Mouse (Mus musculus): ENCODE measurements at regions not wholly inside any gene's neighbourhood (a gene's known extent, or its start where the extent isn't known, plus 50 kb on each side); places are given as distances from the start of the nearest gene placed in this dataset.

GRCm38 (mm10) chr13:97607221-97607723 is 153.2 kb downstream of the Gm10260 start:
- DNase-seq: peak; percentile 7 to 12

- no peak for DNase-seq
Observed at GRCm38 (mm10) chr13:97604451-97604850, 156.0 kb downstream of the Gm10260 start.

GRCm38 (mm10) chr13:97601135-97601730 is 159.2 kb downstream of the Gm10260 start:
- DNase-seq: no peak

GRCm38 (mm10) chr13:97600136-97600535 is 160.3 kb downstream of the Gm10260 start:
- DNase-seq: no peak

- DNase-seq: no peak
Observed at GRCm38 (mm10) chr13:97598507-97599431, 161.7 kb downstream of the Gm10260 start.

GRCm38 (mm10) chr13:97594851-97595250 is 165.6 kb downstream of the Gm10260 start:
- no peak for DNase-seq

- DNase-seq: no peak
Observed at GRCm38 (mm10) chr13:97589626-97590025, 170.8 kb downstream of the Gm10260 start.

GRCm38 (mm10) chr13:97588085-97588484 is 172.3 kb downstream of the Gm10260 start:
- DNase-seq: no peak

- DNase-seq: peak; percentile 5
Observed at GRCm38 (mm10) chr13:97587088-97587487, 173.3 kb downstream of the Gm10260 start.

GRCm38 (mm10) chr13:97584045-97584444 is 176.4 kb downstream of the Gm10260 start:
- no peak for DNase-seq

- no peak for DNase-seq
Observed at GRCm38 (mm10) chr13:97581380-97581779, 179.1 kb downstream of the Gm10260 start.

GRCm38 (mm10) chr13:97580241-97580874 is 180.1 kb downstream of the Gm10260 start:
- no peak for DNase-seq

- DNase-seq: no peak
Observed at GRCm38 (mm10) chr13:97578595-97578994, 181.8 kb downstream of the Gm10260 start.

GRCm38 (mm10) chr13:97577081-97577785 is 183.2 kb downstream of the Gm10260 start:
- DNase-seq: no peak

GRCm38 (mm10) chr13:97573601-97574000 is 186.8 kb downstream of the Gm10260 start:
- no peak for DNase-seq

GRCm38 (mm10) chr13:97572352-97572751 is 188.1 kb downstream of the Gm10260 start:
- DNase-seq: no peak

- no peak for DNase-seq
Observed at GRCm38 (mm10) chr13:97570009-97570408, 190.4 kb downstream of the Gm10260 start.

GRCm38 (mm10) chr13:97567632-97568031 is 192.8 kb downstream of the Gm10260 start:
- DNase-seq: no peak

- no peak for DNase-seq
Observed at GRCm38 (mm10) chr13:97566071-97566470, 194.4 kb downstream of the Gm10260 start.

GRCm38 (mm10) chr13:97562241-97562640 is 198.2 kb downstream of the Gm10260 start:
- no peak for DNase-seq

GRCm38 (mm10) chr13:97560789-97561188 is 199.6 kb downstream of the Gm10260 start:
- no peak for DNase-seq

- peak in 1 of 2 experiments; percentile 3 for DNase-seq
Observed at GRCm38 (mm10) chr13:97559611-97560385, 200.6 kb downstream of the Gm10260 start.
